Mouse (Mus musculus) stomach, postnatal 0 days (tissue): ENCODE measurements at regions not wholly inside any gene's neighbourhood (a gene's known extent, or its start where the extent isn't known, plus 50 kb on each side); places are given as distances from the start of the nearest gene placed in this dataset.

Experiments
- CTCF ChIP-seq: IDR thresholded peaks from 2 replicates; pipeline ENCODE4 v1.5.1; 2016; ENCODE audit warnings: antibody characterized with exemption, low read depth, mild to moderate bottlenecking, moderate library complexity
- EP300 ChIP-seq: optimal IDR thresholded peaks from 2 replicates; pipeline ENCODE3; 2016; ENCODE audit warnings: antibody characterized with exemption

DNA sequence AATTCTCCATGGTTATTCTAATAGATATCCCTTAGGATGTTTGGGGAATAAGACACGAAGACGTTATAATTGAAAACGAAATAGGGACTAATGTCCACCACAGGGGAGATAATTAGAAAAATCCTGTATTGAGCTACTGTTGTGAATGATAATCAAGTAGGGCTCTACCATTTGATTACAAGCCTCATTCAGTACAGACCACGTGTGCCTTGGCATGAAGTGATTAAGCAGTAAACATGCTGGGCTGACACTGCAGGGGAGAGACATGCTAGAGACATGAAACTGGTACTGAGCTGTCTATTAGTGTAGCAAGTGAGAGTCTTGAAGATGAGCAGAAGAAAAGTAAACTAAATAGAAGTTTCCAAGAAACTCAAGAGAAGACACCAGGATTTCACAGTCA, 797.8 kb downstream of the Efna5 start:
- TF ChIP-seq EP300 = no peak
- no peak for TF ChIP-seq CTCF
